Mouse (Mus musculus) lung, postnatal 0 days (tissue): ENCODE results near the gene Slc26a8. TPM values are rescaled to one million over a fixed set of nuclear protein-coding genes. Genes with fewer than 3 reads are reported as not detected.

Source experiments
- ATAC-seq: fragments of 200-750 bp; cut with Nextera tagmentation; 2 replicates; pipeline ENCODE4 v1.8.0; 2017; ENCODE audit warnings: moderate library complexity
- DNase-seq: peaks from one replicate; pipeline ENCODE4 v3.0.0-alpha.2; 2016; ENCODE audit warnings: low spot score
- H3K27ac ChIP-seq: fragments of 300-500 bp; sonication (generic); 2 replicates; pipeline ENCODE4 v1.5.1; 2014; ENCODE audit warnings: antibody characterized with exemption, mild to moderate bottlenecking, low read length, mixed read lengths
- H3K27me3 ChIP-seq: fragments of 300-500 bp; sonication (generic); replicated peaks from 2 replicates; pipeline ENCODE4 v1.6.1; 2014; ENCODE audit warnings: low read length, mixed read lengths; ENCODE audit not compliant: insufficient read depth
- H3K36me3 ChIP-seq: fragments of 300-500 bp; sonication (generic); 2 replicates; pipeline ENCODE4 v1.6.1; 2014; ENCODE audit warnings: low read length, mixed read lengths; ENCODE audit not compliant: insufficient read depth
- H3K4me1 ChIP-seq: fragments of 300-500 bp; sonication (generic); 2 replicates; pipeline ENCODE4 v1.6.1; 2014; ENCODE audit warnings: antibody characterized with exemption, low read depth, low read length, mixed read lengths; ENCODE audit not compliant: insufficient read depth
- H3K4me2 ChIP-seq: fragments of 300-500 bp; sonication (generic); replicated peaks from 2 replicates; pipeline ENCODE4 v1.6.1; 2014; ENCODE audit warnings: low read depth, mild to moderate bottlenecking, low read length, moderate library complexity, mixed read lengths
- H3K4me3 ChIP-seq: fragments of 300-500 bp; sonication (generic); 2 replicates; pipeline ENCODE4 v1.5.1; 2014; ENCODE audit warnings: low read depth, low read length
- H3K9ac ChIP-seq: fragments of 300-500 bp; sonication (generic); replicated peaks from 2 replicates; pipeline ENCODE4 v1.6.1; 2014; ENCODE audit warnings: low read depth, mild to moderate bottlenecking
- H3K9me3 ChIP-seq: fragments of 300-500 bp; sonication (generic); 2 replicates; pipeline ENCODE4 v1.6.1; 2016; ENCODE audit warnings: low read length, mixed read lengths
- CTCF ChIP-seq: IDR thresholded peaks from 2 replicates; pipeline ENCODE4 v1.5.1; 2016; ENCODE audit warnings: antibody characterized with exemption, mild to moderate bottlenecking
- EP300 ChIP-seq: IDR thresholded peaks from 2 replicates; pipeline ENCODE4 v1.6.1; 2016; ENCODE audit warnings: antibody characterized with exemption, mild to moderate bottlenecking, control low read depth
- WGBS: fragments of 180-500 bp; shearing (Covaris S2); extraction: QIAGEN DNeasy Blood & Tissue Kit; methylation state at CpG from one replicate; pipeline ENCODE4 v1.1.7; 2014; 5-methylcytosine and 5-hydroxymethylcytosine counted together
- polyA plus RNA-seq: library from polyadenylated mRNA; unstranded; fragments of >200 nt; fragmentation: Nextera tagmentation; extraction: Ambion mirVana; gene quantifications from 2 replicates; pipeline ENCODE4 v1.2.1, GENCODE M21; 2015

Gene Slc26a8
- polyA plus RNA-seq, 1 experiment from 2014 or later: 0.60 TPM

GRCm38 (mm10) chr17:28628248-28629124 is 61.5 kb downstream of the Slc26a8 start:
- no peak for DNase-seq
- Histone ChIP-seq H3K36me3 (no peaks in the 10 kb centered on the region), H3K4me1 (no peaks in the 10 kb centered on the region), H3K27ac (no peak overlapping the region), H3K4me2 (no peak overlapping the region), H3K27me3 (no peaks in the 10 kb centered on the region), H3K4me3 (no peak overlapping the region), H3K9ac (no peak overlapping the region), H3K9me3 (no peaks in the 10 kb centered on the region)
- ATAC-seq: no peak
- TF ChIP-seq EP300 (no peak), CTCF (no peak)
- WGBS: 32% methylated on average over 10 of the region's 10 CpGs

- Histone ChIP-seq H3K27ac (no peak overlapping the region), H3K27me3 (no peaks in the 10 kb centered on the region), H3K4me2 (no peak overlapping the region), H3K36me3 (no peaks in the 10 kb centered on the region), H3K9me3 (no peaks in the 10 kb centered on the region), H3K4me1 (peaks cover 3% of the 10 kb centered on the region; the same call in 1 of the 2 replicates), H3K9ac (no peak overlapping the region), H3K4me3 (no peak overlapping the region)
- ATAC-seq: no peak
- DNase-seq: no peak
- 89% methylated on average over 2 of the region's 2 CpGs for WGBS
- TF ChIP-seq EP300 (no peak), CTCF (no peak)
Observed at GRCm38 (mm10) chr17:28626937-28627336, 63.1 kb downstream of the Slc26a8 start.

- Histone ChIP-seq H3K36me3 (no peaks in the 10 kb centered on the region), H3K4me1 (peaks cover 11% of the 10 kb centered on the region; the same call in 1 of the 2 replicates), H3K27me3 (no peaks in the 10 kb centered on the region), H3K4me2 (no peak overlapping the region), H3K27ac (no peak overlapping the region), H3K9me3 (no peaks in the 10 kb centered on the region), H3K9ac (no peak overlapping the region), H3K4me3 (no peak overlapping the region)
- TF ChIP-seq CTCF (no peak), EP300 (no peak)
- 85% methylated on average over 15 of the region's 15 CpGs for WGBS
- ATAC-seq (no peak), DNase-seq (no peak)
Observed at GRCm38 (mm10) chr17:28625327-28625726, 64.7 kb downstream of the Slc26a8 start.

GRCm38 (mm10) chr17:28624841-28625240 is 65.2 kb downstream of the Slc26a8 start:
- TF ChIP-seq EP300 (no peak), CTCF (no peak)
- ATAC-seq (no peak), DNase-seq (no peak)
- no peak overlapping the region for H3K4me3 ChIP-seq
- H3K27me3 ChIP-seq: no peaks in the 10 kb centered on the region
- H3K9me3 ChIP-seq: no peaks in the 10 kb centered on the region
- peaks cover 11% of the 10 kb centered on the region; the same call in 1 of the 2 replicates for H3K4me1 ChIP-seq
- no peak overlapping the region for H3K9ac ChIP-seq
- H3K27ac ChIP-seq: no peak overlapping the region
- H3K36me3 ChIP-seq: no peaks in the 10 kb centered on the region
- 54% methylated on average over 2 of the region's 2 CpGs for WGBS
- H3K4me2 ChIP-seq: no peak overlapping the region

DNA sequence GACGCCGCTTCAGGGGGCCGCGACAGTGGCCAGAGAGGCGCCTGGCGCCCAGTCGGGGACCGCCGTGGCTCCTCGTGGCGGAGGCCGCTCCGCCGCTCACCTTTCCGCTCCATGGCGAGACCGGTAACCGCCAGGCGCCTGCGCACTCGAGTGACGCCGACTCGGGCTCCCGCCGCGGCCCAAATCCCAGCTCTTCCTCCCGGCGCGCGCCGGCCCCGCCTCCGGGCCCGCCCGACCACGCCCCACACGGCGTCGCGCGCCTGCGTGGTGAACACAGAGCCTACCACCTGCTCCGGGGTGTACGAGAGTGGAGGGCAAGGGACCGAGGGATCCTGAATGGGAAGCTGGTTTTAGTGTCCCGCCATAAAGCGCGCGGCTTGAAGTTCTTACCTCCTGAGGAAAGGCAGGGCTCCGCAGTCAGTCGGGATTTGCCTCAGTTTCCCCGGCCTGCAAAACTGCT is 67.7 kb downstream of the Slc26a8 start, which contains the start of gene Srpk1:
Gene Srpk1, minus strand, starts transcription at position 410 of the 460 bp plus-strand sequence.
- H3K4me1 ChIP-seq: peaks cover 11% of the 10 kb centered on the region; the same call in 1 of the 2 replicates
- ATAC-seq (peak; percentile 96), DNase-seq (peak; percentile 95)
- H3K27ac ChIP-seq: peak within 1 kb of the TSS; percentile 68
- peak within 1 kb of the TSS; percentile 61 for H3K9ac ChIP-seq
- peak within 1 kb of the TSS; percentile 83 for H3K4me3 ChIP-seq
- H3K4me2 ChIP-seq: peak within 1 kb of the TSS; percentile 72
- H3K36me3 ChIP-seq: no peaks in the 10 kb centered on the region
- no peaks in the 10 kb centered on the region for H3K27me3 ChIP-seq
- under 1% methylated on average over 31 of the region's 53 CpGs for WGBS
- H3K9me3 ChIP-seq: no peaks in the 10 kb centered on the region
- TF ChIP-seq CTCF (no peak), EP300 (no peak)

- Histone ChIP-seq H3K36me3 (no peaks in the 10 kb centered on the region), H3K9ac (peak overlapping the region; percentile 61), H3K4me1 (peaks cover 11% of the 10 kb centered on the region; the same call in 1 of the 2 replicates), H3K4me3 (peak overlapping the region; percentile 83), H3K27me3 (no peaks in the 10 kb centered on the region), H3K4me2 (peak overlapping the region; percentile 72), H3K27ac (peak overlapping the region; percentile 68), H3K9me3 (no peaks in the 10 kb centered on the region)
- ATAC-seq (peak; percentile 75), DNase-seq (peak; percentile 61)
- WGBS: under 1% methylated on average over 61 of the region's 78 CpGs
- TF ChIP-seq EP300: no peak
- TF ChIP-seq CTCF: no peak
Observed at GRCm38 (mm10) chr17:28621381-28622299, 68.4 kb downstream of the Slc26a8 start.
